Mouse (Mus musculus): Measurements from ENCODE around the gene Carhsp1. TPM values are rescaled to one million over a fixed set of nuclear protein-coding genes. Genes with fewer than 3 reads are reported as not detected.

Gene Carhsp1
- 66.5 and 76.5 TPM in 2 replicates for polyA plus RNA-seq (2011; ENCODE audit: insufficient read depth, insufficient read length, low replicate concordance, missing spikeins)

DNA sequence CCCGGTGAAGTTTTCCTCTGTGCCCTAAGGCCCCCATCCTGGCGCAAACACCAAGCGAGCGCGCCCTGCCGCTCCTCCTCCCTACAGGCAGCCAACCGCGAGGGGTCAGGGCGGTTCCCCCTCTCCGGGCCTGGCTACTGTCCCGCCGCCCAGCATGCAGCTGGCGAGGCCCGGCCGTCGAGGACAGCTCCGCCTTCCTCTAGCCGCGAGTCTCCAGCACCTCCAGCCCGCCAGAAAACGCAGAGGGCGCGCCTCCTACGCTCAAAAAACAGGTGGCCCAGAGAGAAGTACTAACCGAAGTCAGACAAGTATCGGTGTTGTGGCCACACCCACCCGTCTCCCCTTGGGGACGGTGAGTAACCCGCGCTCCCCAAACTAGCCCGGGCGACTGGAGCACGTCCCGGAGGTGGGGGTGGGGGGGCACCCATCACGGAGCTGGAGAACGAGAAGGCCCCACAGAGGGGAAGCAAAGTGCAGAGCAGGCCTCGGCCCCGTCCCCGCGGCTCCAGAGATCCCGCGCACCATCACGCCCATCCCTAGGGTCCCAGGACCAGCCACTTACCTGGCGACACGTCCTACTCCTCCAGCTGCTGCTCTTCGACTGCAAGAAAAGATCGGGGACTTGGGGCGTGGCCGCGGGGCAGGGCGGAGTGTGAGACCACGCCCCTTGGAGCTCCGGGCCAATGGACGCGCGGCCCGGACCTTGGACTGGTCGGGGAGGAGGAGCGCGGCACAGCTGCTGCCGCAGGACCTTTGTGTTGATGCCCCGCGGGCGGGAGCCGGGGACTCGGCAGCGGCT is at the start of gene Carhsp1:
TSS of gene Carhsp1 (minus strand) at position 605 of the 799 bp plus-strand sequence.
- H3K4me1 ChIP-seq (ENCODE audit: control insufficient read depth, insufficient read depth, low read length), result peaks cover 10% of the 10 kb centered on the region
- H3K4me3 ChIP-seq (replicated peaks; ENCODE audit: control insufficient read depth, low read depth, low read length), result peak within 1 kb of the TSS; percentile 70
- peak within 1 kb of the TSS; percentile 85 for H3K27ac ChIP-seq (ENCODE audit: control insufficient read depth, insufficient read depth, low read depth, low read length, poor library complexity)
- 1% methylated on average over 67 of the region's 67 CpGs for WGBS
- TF ChIP-seq CTCF (IDR thresholded peaks at IDR 0.05; ENCODE audit: control insufficient read depth, insufficient read depth, low read length), result no peak; the same call in 1 of the 2 replicates
- TF ChIP-seq POLR2A (IDR thresholded peaks at IDR 0.05; ENCODE audit: borderline replicate concordance, control insufficient read depth, low read depth, low read length), result peak; percentile 97

DNA sequence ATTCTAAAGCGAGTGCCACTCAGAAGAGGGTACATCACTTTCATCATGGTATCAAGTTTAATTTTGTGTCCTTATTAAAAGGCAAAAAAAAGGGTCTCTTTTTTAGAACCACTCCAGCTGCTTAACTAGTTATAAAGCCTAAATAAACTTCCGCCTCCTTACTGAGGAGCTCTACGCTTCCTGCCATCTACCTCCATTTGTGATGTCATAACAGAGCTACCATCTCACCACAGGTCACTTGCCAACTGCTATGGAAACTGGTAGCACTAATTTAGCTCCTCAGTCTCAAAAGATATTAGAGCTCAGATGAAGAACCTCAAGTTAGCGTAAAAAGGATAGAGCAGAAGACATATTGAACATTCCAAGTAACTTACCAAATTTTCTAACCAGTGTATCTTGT is 48.5 kb upstream of the Carhsp1 start:
- no peaks in the 10 kb centered on the region; the same call in 1 of the 2 replicates for H3K4me1 ChIP-seq (ENCODE audit: control insufficient read depth, insufficient read depth, low read length)
- 85% methylated on average over 4 of the region's 4 CpGs for WGBS
- TF ChIP-seq CTCF (IDR thresholded peaks at IDR 0.05; ENCODE audit: control insufficient read depth, insufficient read depth, low read length) (no peak), POLR2A (IDR thresholded peaks at IDR 0.05; ENCODE audit: borderline replicate concordance, control insufficient read depth, low read depth, low read length) (no peak)

DNA sequence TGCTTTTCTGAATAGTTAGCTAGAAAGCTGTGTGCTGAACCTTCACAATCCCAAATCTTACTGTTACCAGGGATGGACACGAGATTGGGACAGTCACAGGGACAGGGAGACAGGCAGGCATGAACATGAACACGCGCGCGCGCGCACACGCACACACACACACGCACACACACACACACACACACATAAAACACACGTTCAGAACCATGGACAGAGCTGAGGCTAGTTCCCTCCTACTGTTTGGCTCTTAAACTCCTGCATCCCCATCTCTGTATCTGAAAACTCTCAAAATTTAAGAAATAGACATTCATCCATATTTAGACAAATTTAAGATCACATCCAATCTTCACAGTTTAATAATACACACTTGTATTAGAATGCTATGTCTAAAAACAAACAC is 45.8 kb upstream of the Carhsp1 start:
- no peaks in the 10 kb centered on the region for H3K4me1 ChIP-seq (ENCODE audit: control insufficient read depth, insufficient read depth, low read length)
- no peak overlapping the region for H3K27ac ChIP-seq (ENCODE audit: control insufficient read depth, insufficient read depth, low read depth, low read length, poor library complexity)
- TF ChIP-seq POLR2A (IDR thresholded peaks at IDR 0.05; ENCODE audit: borderline replicate concordance, control insufficient read depth, low read depth, low read length), result no peak
- no peak overlapping the region for H3K4me3 ChIP-seq (replicated peaks; ENCODE audit: control insufficient read depth, low read depth, low read length)
- 90% methylated on average over 10 of the region's 10 CpGs for WGBS

More for the DNA sequence above, 48.5 kb upstream of the Carhsp1 start:
- H3K4me3 ChIP-seq (replicated peaks; ENCODE audit: control insufficient read depth, low read depth, low read length), result no peak overlapping the region
- no peak overlapping the region for H3K27ac ChIP-seq (ENCODE audit: control insufficient read depth, insufficient read depth, low read depth, low read length, poor library complexity)

DNA sequence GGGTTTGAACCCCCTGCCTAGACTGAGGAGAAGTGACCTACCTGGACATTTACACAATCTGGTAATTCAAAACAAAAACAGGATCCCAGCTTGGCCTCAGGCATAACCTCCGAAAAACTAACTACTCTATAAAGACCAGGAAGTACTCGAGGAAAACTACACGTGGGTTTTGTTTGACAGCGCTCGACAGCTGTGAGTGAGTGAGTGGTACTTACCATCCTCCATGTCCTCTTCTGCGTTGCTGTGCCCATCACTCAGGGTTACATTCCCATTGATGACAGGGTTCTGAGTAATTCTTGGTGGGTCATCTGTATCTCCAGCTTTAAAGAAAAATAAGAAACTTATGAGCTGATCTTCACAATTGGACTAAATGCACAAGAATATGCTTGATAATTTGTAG is 44.3 kb upstream of the Carhsp1 start:
- TF ChIP-seq CTCF (IDR thresholded peaks at IDR 0.05; ENCODE audit: control insufficient read depth, insufficient read depth, low read length), result no peak
- TF ChIP-seq POLR2A (IDR thresholded peaks at IDR 0.05; ENCODE audit: borderline replicate concordance, control insufficient read depth, low read depth, low read length), result no peak
- WGBS, result 68% methylated on average over 6 of the region's 6 CpGs
- Histone ChIP-seq H3K27ac (ENCODE audit: control insufficient read depth, insufficient read depth, low read depth, low read length, poor library complexity) (no peak overlapping the region), H3K4me3 (replicated peaks; ENCODE audit: control insufficient read depth, low read depth, low read length) (no peak overlapping the region), H3K4me1 (ENCODE audit: control insufficient read depth, insufficient read depth, low read length) (no peaks in the 10 kb centered on the region)

DNA sequence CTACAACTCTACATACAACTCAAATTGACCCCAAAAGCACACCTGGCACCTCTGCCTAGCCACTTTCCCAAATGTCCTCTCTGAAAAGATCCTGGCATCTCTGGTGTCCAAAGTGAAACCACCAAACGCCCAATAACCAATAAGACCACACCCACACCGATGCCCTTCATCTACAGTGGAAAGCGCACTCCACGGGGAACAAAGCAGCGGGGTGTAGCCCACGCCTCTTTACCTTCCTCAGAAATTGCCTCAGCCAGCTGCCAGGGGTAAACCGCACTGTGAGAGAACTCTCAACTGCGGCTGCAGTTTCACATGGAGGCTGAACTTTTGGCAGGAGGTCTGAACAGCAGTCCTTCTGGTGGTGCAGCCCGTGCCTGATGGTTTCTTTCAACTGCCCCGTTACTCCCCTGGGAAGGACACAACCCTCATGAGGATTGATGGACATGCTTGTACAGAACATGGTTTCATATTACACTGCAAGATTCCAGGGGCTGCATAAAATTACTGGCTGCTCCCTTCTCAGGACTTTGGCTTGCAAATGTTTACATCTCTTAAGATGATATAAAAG is 43.6 kb upstream of the Carhsp1 start:
- no peaks in the 10 kb centered on the region for H3K4me1 ChIP-seq (ENCODE audit: control insufficient read depth, insufficient read depth, low read length)
- TF ChIP-seq CTCF (IDR thresholded peaks at IDR 0.05; ENCODE audit: control insufficient read depth, insufficient read depth, low read length), result no peak
- TF ChIP-seq POLR2A (IDR thresholded peaks at IDR 0.05; ENCODE audit: borderline replicate concordance, control insufficient read depth, low read depth, low read length), result no peak
- H3K27ac ChIP-seq (ENCODE audit: control insufficient read depth, insufficient read depth, low read depth, low read length, poor library complexity), result no peak overlapping the region
- no peak overlapping the region for H3K4me3 ChIP-seq (replicated peaks; ENCODE audit: control insufficient read depth, low read depth, low read length)
- WGBS, result 89% methylated on average over 10 of the region's 10 CpGs

DNA sequence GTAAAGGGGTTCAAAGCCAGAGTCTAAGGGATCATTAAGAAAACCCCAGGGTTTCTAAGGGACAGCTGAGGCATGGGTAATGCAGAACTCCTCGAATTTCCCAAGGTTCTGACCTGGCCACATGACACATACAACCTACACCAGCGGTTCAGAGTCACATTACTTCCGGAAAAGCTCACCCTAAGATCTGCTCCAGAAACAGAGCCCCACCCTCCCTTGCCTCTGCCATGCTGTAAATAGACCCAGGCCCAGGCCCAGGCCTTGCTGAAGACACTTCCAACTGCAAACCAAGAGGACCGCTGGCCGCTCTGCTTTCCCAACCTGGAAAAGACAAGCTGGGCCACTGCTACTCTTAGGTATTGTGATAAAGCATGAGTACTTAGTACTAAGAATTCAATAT is 42.9 kb upstream of the Carhsp1 start:
- WGBS, result 90% methylated on average over 5 of the region's 5 CpGs
- H3K4me1 ChIP-seq (ENCODE audit: control insufficient read depth, insufficient read depth, low read length), result no peaks in the 10 kb centered on the region
- H3K27ac ChIP-seq (ENCODE audit: control insufficient read depth, insufficient read depth, low read depth, low read length, poor library complexity), result no peak overlapping the region
- TF ChIP-seq POLR2A (IDR thresholded peaks at IDR 0.05; ENCODE audit: borderline replicate concordance, control insufficient read depth, low read depth, low read length) (no peak), CTCF (IDR thresholded peaks at IDR 0.05; ENCODE audit: control insufficient read depth, insufficient read depth, low read length) (no peak)
- no peak overlapping the region for H3K4me3 ChIP-seq (replicated peaks; ENCODE audit: control insufficient read depth, low read depth, low read length)

DNA sequence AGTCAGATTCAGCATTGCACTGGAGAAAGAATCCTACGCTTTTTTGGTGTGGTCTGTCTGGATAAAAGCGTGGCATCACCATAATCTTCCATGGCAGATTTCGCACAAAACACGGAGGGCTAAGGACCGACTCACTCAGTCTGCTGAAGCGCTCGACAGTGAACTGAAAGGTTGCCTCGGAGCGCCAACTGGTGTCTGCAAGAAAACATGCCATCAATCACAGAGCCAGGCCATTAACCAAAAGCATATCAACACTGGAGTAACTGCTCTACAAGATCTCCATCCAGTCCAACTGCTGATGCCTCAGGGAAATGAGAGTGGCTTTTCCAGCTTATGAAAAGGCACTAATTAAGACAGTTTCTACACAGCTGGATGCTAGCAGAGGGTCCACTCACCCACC is 40.0 kb upstream of the Carhsp1 start:
- WGBS, result 89% methylated on average over 9 of the region's 9 CpGs
- TF ChIP-seq CTCF (IDR thresholded peaks at IDR 0.05; ENCODE audit: control insufficient read depth, insufficient read depth, low read length) (no peak), POLR2A (IDR thresholded peaks at IDR 0.05; ENCODE audit: borderline replicate concordance, control insufficient read depth, low read depth, low read length) (no peak)
- Histone ChIP-seq H3K4me1 (ENCODE audit: control insufficient read depth, insufficient read depth, low read length) (no peaks in the 10 kb centered on the region), H3K27ac (ENCODE audit: control insufficient read depth, insufficient read depth, low read depth, low read length, poor library complexity) (no peak overlapping the region), H3K4me3 (replicated peaks; ENCODE audit: control insufficient read depth, low read depth, low read length) (no peak overlapping the region)

DNA sequence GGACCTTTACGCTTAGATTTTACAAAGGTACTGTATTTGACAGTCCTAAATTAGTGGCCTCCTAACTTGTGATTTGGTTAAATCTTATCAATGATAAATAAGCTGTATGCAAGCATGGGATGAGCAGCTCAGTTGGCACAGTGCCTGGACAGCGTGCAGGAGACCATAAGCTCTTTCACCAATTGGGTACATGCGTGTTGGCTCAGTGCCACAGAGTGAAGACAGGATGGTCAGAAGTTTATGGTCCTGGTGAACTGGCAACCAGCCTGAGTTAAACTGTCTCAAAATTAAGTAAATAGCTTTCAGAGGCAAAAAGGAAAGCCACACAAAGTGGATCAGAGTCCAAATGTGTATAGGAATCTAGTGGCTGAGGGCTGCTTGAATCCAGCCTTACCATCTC is 28.6 kb upstream of the Carhsp1 start:
- TF ChIP-seq CTCF (IDR thresholded peaks at IDR 0.05; ENCODE audit: control insufficient read depth, insufficient read depth, low read length) (no peak), POLR2A (IDR thresholded peaks at IDR 0.05; ENCODE audit: borderline replicate concordance, control insufficient read depth, low read depth, low read length) (no peak)
- no peak overlapping the region for H3K4me3 ChIP-seq (replicated peaks; ENCODE audit: control insufficient read depth, low read depth, low read length)
- WGBS, result 81% methylated on average over 3 of the region's 3 CpGs
- no peaks in the 10 kb centered on the region for H3K4me1 ChIP-seq (ENCODE audit: control insufficient read depth, insufficient read depth, low read length)
- H3K27ac ChIP-seq (ENCODE audit: control insufficient read depth, insufficient read depth, low read depth, low read length, poor library complexity), result no peak overlapping the region

Measured in bone marrow, adult 2 months (tissue).